Mouse (Mus musculus) right cerebral cortex, postnatal 4 days (tissue): ENCODE measurements around the gene Olfr1390.
"Not testable (repeated sequence)": the region's sequence is repeated elsewhere in the genome, so short reads cannot be mapped to it uniquely, and the experiment has no call there.

Source experiments
- DNase-seq: peaks from one replicate; pipeline ENCODE4 v3.0.0-alpha.2; 2022

The Olfr1390 gene

GRCm38 (mm10) chr11:49334888-49335287 lies at the start of gene Olfr1390:
Olfr1390 (plus strand) TSS chr11:49335188.
- no peak for DNase-seq

GRCm38 (mm10) chr11:49287251-49287650 lies 47.7 kb upstream of the Olfr1390 start:
- DNase-seq = no peak

GRCm38 (mm10) chr11:49292777-49293176 lies 42.2 kb upstream of the Olfr1390 start:
- no peak for DNase-seq

- DNase-seq = no peak
Observed at GRCm38 (mm10) chr11:49304441-49304840, 30.5 kb upstream of the Olfr1390 start, which contains the start of gene Olfr10. Olfr10 (plus strand) TSS chr11:49304741.

GRCm38 (mm10) chr11:49308547-49308946 lies 26.4 kb upstream of the Olfr1390 start:
- DNase-seq = not testable (repeated sequence)

- no peak for DNase-seq
Observed at GRCm38 (mm10) chr11:49322442-49322841, 12.5 kb upstream of the Olfr1390 start, which contains the start of gene Olfr1391. Olfr1391 (plus strand) TSS chr11:49322742.

GRCm38 (mm10) chr11:49326726-49327125 lies 8.3 kb upstream of the Olfr1390 start:
- DNase-seq = no peak

GRCm38 (mm10) chr11:49329686-49330085 lies 5.3 kb upstream of the Olfr1390 start:
- DNase-seq = no peak

- DNase-seq = no peak
Observed at GRCm38 (mm10) chr11:49337150-49337832, 2.3 kb downstream of the Olfr1390 start.

- DNase-seq = no peak
Observed at GRCm38 (mm10) chr11:49383133-49383532, 48.1 kb downstream of the Olfr1390 start.

GRCm38 (mm10) chr11:49386118-49386517 lies 51.1 kb downstream of the Olfr1390 start:
- not testable (repeated sequence) for DNase-seq
